Mouse (Mus musculus) embryonic fibroblast, embryonic 13.5 days (primary cell): Measurements from ENCODE around the gene Nup98. TPM values are rescaled to one million over a fixed set of nuclear protein-coding genes. Genes with fewer than 3 reads are reported as not detected.

Experiments
- H3K27ac ChIP-seq: 2 replicates; pipeline ENCODE4 v1.5.1; 2012; ENCODE audit warnings: low read length, control low read depth, inconsistent platforms; ENCODE audit not compliant: insufficient read depth
- H3K4me1 ChIP-seq: 2 replicates; pipeline ENCODE4 v1.6.1; 2011; ENCODE audit warnings: low read length; ENCODE audit not compliant: control insufficient read depth, insufficient read depth
- H3K4me3 ChIP-seq: 2 replicates; pipeline ENCODE4 v1.5.1; 2011; ENCODE audit warnings: mild to moderate bottlenecking, control low read depth, low read length; ENCODE audit not compliant: insufficient read depth
- CTCF ChIP-seq: IDR thresholded peaks from 2 replicates; pipeline ENCODE4 v1.5.1; 2011; ENCODE audit warnings: mild to moderate bottlenecking, control low read depth, low read length, moderate library complexity, borderline replicate concordance; ENCODE audit not compliant: insufficient read depth
- POLR2A ChIP-seq: IDR thresholded peaks from 2 replicates; pipeline ENCODE4 v1.6.1; 2011; ENCODE audit warnings: low read depth, mild to moderate bottlenecking, control low read depth, low read length, moderate library complexity
- polyA plus RNA-seq: library from polyadenylated mRNA; stranded (reverse); fragments of >200 nt; gene quantifications from 2 replicates; pipeline ENCODE4 v1.2.4, GENCODE M21; 2011; ENCODE audit warnings: low read depth; ENCODE audit not compliant: missing spikeins, insufficient read length

The Nup98 gene
- polyA plus RNA-seq: 79.6 and 80.3 TPM in 2 replicates

- no peak for TF ChIP-seq CTCF
- TF ChIP-seq POLR2A: peak; percentile 92
Observed at GRCm38 (mm10) chr7:102209756-102210721, at the start of gene Nup98, which contains the start of gene Pgap2. Gene Nup98 (minus strand): TSS chr7:102210176. Gene Pgap2 (plus strand): TSS chr7:102210208.

GRCm38 (mm10) chr7:102258753-102259152, 48.8 kb upstream of the Nup98 start:
- TF ChIP-seq POLR2A (no peak), CTCF (no peak)
- H3K4me1 ChIP-seq: no peaks in the 10 kb centered on the region
- H3K4me3 ChIP-seq: no peak overlapping the region
- no peak overlapping the region for H3K27ac ChIP-seq

More at GRCm38 (mm10) chr7:102209756-102210721, at the start of gene Nup98, which contains the start of gene Pgap2:
- H3K4me1 ChIP-seq: no peaks in the 10 kb centered on the region; the same call in none of the 2 replicates
- H3K4me3 ChIP-seq: peak within 1 kb of the TSS; percentile 99
- peak within 1 kb of the TSS; percentile 79 for H3K27ac ChIP-seq

- Histone ChIP-seq H3K4me3 (no peak overlapping the region), H3K4me1 (no peaks in the 10 kb centered on the region), H3K27ac (no peak overlapping the region)
- TF ChIP-seq CTCF: no peak
- no peak for TF ChIP-seq POLR2A
Observed at GRCm38 (mm10) chr7:102258189-102258588, 48.2 kb upstream of the Nup98 start.

GRCm38 (mm10) chr7:102256636-102257035, 46.7 kb upstream of the Nup98 start:
- Histone ChIP-seq H3K4me1 (no peaks in the 10 kb centered on the region; the same call in 1 of the 2 replicates), H3K4me3 (no peak overlapping the region), H3K27ac (no peak overlapping the region)
- no peak for TF ChIP-seq POLR2A
- TF ChIP-seq CTCF: no peak

GRCm38 (mm10) chr7:102255954-102256353, 46.0 kb upstream of the Nup98 start, which contains the start of gene Rhog:
Gene Rhog (minus strand): TSS chr7:102256054.
- Histone ChIP-seq H3K4me1 (no peaks in the 10 kb centered on the region; the same call in 1 of the 2 replicates), H3K4me3 (no peak within 1 kb of the TSS), H3K27ac (no peak within 1 kb of the TSS)
- TF ChIP-seq POLR2A (no peak), CTCF (no peak)

GRCm38 (mm10) chr7:102253631-102254030, 43.7 kb upstream of the Nup98 start:
- H3K4me1 ChIP-seq: no peaks in the 10 kb centered on the region; the same call in 1 of the 2 replicates
- TF ChIP-seq CTCF: no peak
- TF ChIP-seq POLR2A: no peak

GRCm38 (mm10) chr7:102250631-102251214, 40.7 kb upstream of the Nup98 start:
- Histone ChIP-seq H3K27ac (peak overlapping the region; percentile 91), H3K4me1 (peaks cover 21% of the 10 kb centered on the region), H3K4me3 (peak overlapping the region; percentile 81)
- TF ChIP-seq POLR2A (no peak), CTCF (peak; percentile 52; the same call in 1 of the 2 replicates)

More at GRCm38 (mm10) chr7:102253631-102254030, 43.7 kb upstream of the Nup98 start:
- H3K4me3 ChIP-seq: no peak overlapping the region
- no peak overlapping the region for H3K27ac ChIP-seq

- Histone ChIP-seq H3K4me1 (peaks cover 24% of the 10 kb centered on the region), H3K4me3 (peak overlapping the region; percentile 90), H3K27ac (peak overlapping the region; percentile 91)
- TF ChIP-seq POLR2A: peak; percentile 91
- no peak for TF ChIP-seq CTCF
Observed at GRCm38 (mm10) chr7:102249896-102250630, 40.1 kb upstream of the Nup98 start.

GRCm38 (mm10) chr7:102249531-102249895, 39.5 kb upstream of the Nup98 start:
- peak overlapping the region; percentile 90 for H3K4me3 ChIP-seq
- no peak for TF ChIP-seq CTCF
- TF ChIP-seq POLR2A: no peak
- H3K27ac ChIP-seq: peak overlapping the region; percentile 68; the same call in 1 of the 2 replicates
- peaks cover 24% of the 10 kb centered on the region for H3K4me1 ChIP-seq
